Mouse (Mus musculus) cortical plate, adult 2 months (tissue): ENCODE results near the gene Zbed4.

Experiments used
- CTCF ChIP-seq: fragments of 200-500 bp; IDR thresholded peaks from 2 replicates; pipeline ENCODE4 v1.5.1; 2011; ENCODE audit warnings: mild to moderate bottlenecking, control low read depth, low read length; ENCODE audit not compliant: insufficient read depth; ENCODE audit errors: extremely low read depth
- POLR2A ChIP-seq: fragments of 200-500 bp; IDR thresholded peaks from 2 replicates; pipeline ENCODE4 v1.6.1; 2011; ENCODE audit warnings: mild to moderate bottlenecking, low read length, control low read depth; ENCODE audit not compliant: insufficient read depth; ENCODE audit errors: extremely low read depth

GRCm38 (mm10) chr15:88738466-88738865, 13.0 kb upstream of the Zbed4 start:
- no peak for TF ChIP-seq CTCF
- TF ChIP-seq POLR2A = no peak
